Mouse (Mus musculus) cerebellum, adult 2 months (tissue): Measurements from ENCODE around the gene Syt6.

Experiments used
- CTCF ChIP-seq: fragments of 200-500 bp; IDR thresholded peaks from 2 replicates; pipeline ENCODE4 v1.5.1; 2011; ENCODE audit warnings: low read depth, mild to moderate bottlenecking, control low read depth, low read length, moderate library complexity, borderline replicate concordance; ENCODE audit not compliant: insufficient read depth
- POLR2A ChIP-seq: fragments of 200-500 bp; IDR thresholded peaks from 2 replicates; pipeline ENCODE4 v1.6.1; 2011; ENCODE audit warnings: low read length, control low read depth, borderline replicate concordance; ENCODE audit not compliant: insufficient read depth

DNA sequence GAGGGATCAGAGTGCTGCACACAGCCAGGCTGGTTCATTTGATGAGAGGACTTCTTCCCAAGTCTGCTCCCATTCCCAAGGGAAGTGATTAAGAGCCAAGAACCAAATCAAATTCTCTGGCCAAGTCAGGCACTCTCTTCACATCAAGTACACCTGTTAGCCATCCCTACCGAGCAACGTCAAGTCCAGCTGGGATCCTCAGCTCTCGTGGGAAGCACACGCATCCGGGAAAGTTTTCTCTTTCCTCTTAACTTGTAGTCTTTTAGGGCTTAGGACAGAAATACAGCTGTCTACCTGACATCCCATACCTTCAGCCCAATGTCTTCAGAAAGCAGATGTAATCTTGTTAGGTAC lies 108.9 kb downstream of the Syt6 start:
- TF ChIP-seq POLR2A = no peak
- no peak for TF ChIP-seq CTCF
